Mouse (Mus musculus) layer of hippocampus, postnatal 10 days (tissue): ENCODE measurements around the gene H2-Q2. TPM values are rescaled to one million over a fixed set of nuclear protein-coding genes. Genes with fewer than 3 reads are reported as not detected.
"Not testable (repeated sequence)": the region's sequence is repeated elsewhere in the genome, so short reads cannot be mapped to it uniquely, and the experiment has no call there.

ENCODE experiments used
- DNase-seq, 2 experiments: peaks; one replicate each; pipeline ENCODE4 v3.0.0; 2021; ENCODE audit warnings: low spot score in 2 of 2
- long read RNA-seq: library from polyadenylated mRNA; stranded (forward); transcript quantifications from one replicate; pipeline ENCODE4 v2.0.0, GENCODE M21; 2023
- total RNA-seq, 2 experiments: library from RNA; stranded (reverse); gene quantifications; 2 replicates each; pipeline ENCODE4 v1.2.3; 2021

The H2-Q2 gene
- total RNA-seq: 1 to 10 TPM; 2.0 to 2.1 TPM
- long read RNA-seq: 0 reads

DNA sequence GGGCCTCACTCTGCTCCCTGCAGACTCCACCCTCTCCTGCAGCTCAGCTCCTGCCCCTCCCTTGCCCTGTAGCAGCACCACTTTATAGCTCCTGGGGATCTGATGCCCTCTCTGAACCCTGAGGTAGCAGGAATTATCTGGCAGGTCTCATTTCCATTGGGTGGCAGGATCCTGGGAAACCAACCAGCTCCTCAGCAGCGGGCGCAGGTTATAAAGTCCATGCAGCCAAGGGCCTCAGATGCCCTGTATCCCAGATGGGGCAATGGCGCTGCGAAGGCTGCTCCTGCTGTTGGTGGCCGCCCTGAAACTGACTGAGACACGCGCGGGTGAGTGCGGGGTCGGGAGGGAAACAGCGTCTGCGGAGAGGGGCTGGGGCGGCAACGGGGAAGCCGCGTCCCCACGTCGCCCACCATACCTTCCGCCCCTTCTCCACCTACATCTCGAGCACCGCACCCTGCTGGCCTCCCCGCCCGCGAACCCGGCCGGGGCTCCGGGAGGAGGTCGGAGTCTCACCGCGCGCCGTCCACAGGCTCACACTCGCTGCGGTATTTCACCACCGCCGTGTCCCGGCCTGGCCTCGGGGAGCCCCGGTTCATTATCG, at the start of gene H2-Q2:
H2-Q2 (plus strand) TSS at position 172 of the 601 bp plus-strand sequence.
- DNase-seq: no peak

DNA sequence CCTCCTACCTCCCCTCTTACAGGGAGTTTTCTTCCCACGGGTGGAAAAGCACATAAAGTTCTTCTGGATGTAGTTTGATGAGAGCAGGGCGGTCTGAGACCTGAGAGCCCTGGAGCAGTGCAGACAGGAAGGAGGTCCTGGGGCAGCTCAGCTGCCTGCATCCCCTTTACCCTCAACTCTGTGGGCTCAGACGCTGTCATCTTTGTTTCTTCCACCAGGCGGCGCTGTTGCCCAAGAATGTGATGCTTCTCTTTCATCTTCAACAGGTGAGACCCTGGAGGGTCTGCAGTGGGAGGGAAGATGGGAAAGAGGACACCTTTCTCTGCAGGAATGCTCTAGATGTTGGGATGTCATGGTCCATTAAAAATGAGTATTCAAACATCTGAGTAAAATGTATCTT, 46.2 kb upstream of the H2-Q2 start:
- peak; percentile 67 for DNase-seq

DNA sequence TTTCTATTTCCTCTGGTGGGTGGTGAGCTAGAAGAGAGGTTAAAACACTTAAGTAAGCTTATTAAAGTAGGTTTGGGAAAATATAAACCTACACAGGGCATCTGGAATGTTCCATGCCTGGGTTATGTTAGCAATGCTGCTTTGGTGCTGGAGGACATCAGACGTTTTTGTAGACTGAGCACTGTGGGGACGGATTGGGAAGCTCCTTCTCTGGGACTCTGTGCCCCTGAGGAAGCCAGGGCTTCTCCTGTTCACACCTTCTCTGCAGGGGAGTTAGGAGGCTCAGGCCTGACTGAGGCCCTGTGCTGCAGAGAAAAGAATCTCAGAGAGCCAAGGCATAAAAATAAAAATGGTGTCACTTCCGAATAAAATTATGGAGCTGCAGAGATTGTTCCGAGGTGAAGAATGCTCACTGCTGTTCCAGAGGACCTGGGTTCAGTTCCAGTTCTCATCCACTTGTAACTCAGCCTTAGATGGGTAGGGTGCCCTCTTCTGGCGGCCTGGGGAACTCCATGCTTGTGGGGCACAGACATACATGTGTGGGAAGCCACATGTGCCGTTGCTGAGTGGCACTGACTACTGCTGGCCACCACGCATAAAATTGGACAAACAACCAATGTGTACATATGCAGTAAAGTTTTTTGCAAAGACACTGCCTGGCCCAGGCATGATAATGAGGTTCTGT, 41.6 kb upstream of the H2-Q2 start:
- DNase-seq: not testable (repeated sequence)

DNA sequence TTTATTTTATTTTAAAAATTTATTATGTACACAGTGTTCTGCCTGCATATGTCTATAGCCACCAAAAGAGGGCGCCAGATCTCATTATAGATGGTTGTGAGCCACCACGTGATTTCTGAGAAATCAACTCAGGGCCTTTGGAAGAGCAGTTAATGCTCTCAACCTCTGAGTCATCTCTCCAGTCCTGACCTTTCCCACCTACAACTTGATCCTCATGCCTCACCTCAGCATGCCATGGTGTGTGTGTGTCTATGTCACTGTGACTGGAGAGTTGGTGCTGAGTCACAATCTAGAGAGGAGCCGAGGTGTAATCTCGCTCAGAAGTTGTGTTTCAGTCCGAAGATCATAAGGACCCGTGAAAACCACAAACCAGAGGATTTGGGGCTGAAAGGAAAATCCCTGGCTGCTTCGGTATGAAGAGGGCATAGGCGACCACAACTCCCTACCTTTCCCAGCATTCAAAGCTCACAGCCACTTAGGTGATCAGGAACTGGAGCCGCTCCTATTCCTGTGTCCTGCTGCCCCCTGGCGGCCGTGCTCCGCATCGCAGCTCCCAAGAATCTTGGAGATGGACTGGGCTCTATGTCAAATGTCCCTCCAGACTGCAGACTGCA, 40.3 kb upstream of the H2-Q2 start:
- peak; percentile 94 to 96 for DNase-seq

DNA sequence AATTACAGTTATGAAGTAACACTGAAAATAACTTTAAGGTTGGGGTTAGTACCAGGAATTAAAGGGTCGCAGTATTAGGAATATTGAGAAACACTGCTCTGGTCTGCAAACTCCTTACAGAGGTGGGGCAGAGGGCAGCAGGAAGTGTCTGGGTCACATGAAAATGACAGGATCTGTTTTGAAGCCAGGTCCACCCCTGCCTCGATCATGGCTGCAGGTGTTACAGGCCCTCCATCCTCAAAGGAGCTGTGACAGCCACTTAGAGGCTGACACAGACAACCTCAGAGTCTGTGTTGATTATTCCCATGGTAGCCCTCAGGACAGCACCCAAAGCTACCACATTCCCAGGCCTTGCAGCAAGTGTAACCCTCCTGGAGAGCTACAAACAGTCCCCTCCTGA, 38.8 kb upstream of the H2-Q2 start:
- no peak for DNase-seq

DNA sequence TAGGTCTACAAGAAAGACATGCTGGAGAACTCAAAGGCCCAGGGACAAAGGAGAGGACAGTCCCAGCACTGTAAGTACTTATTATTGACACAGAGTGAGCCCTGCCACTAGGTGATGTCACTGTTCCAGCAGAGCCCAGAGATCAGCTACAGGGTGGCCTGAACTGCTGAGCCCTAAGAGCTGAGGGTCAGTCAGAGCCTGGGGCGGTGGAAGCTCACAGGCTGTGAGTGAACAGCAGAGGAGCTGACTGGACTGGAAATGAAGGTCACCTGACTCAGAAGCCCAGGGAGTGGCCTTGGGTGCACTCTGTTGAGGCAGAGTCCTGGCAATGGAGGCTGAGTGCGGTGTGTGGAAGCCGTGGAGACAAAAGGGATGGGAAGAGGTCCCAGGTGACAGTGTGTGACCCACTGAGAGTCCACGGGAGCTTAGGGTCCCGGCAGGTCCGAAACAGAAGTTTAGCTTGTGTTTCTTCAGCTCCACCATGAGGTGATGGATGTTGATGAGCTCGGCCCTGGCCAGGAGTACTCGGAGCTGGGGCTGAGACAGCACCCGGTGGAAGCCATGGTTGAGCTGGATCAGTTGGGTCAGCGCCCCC, 38.2 kb upstream of the H2-Q2 start:
- no peak for DNase-seq

DNA sequence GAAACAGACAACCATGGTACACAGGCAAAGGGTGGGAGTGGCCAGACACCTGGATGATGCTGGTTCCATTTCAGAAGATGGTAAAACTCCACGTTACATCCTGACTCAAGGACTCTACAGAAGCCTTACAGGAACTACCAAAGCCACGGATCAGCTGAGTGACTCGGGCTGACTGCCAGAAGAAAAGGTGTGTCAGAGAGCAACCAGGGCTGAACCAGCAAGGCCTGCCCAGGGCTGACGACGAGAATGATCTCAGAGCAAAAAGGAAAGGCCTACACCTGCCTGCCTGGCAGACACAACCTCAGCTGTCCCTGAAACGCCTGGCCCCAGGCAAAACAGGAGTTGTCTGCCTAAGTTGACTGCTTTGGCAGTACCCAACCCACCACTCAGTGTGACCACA, 37.6 kb upstream of the H2-Q2 start:
- DNase-seq: no peak

DNA sequence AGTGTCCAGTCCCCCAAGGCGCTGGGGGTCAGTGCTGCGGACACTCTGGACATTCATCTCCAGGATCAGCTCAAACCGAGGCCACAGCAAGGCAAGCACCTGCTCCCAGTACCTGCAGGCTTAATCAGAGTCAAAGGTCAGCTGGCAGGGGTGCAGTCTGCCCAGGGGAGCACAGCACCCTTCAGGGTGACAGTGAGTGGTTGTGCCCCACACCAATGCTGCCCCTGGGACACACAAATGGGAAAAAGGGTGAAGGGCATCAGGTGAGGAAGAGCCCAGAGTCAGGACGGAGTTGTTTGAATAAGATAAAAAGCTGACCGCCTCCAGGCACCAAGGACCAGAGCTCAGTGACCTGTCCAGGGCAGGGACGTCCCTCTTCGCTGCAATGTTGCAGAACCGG, 37.1 kb upstream of the H2-Q2 start:
- DNase-seq: not testable (repeated sequence)

DNA sequence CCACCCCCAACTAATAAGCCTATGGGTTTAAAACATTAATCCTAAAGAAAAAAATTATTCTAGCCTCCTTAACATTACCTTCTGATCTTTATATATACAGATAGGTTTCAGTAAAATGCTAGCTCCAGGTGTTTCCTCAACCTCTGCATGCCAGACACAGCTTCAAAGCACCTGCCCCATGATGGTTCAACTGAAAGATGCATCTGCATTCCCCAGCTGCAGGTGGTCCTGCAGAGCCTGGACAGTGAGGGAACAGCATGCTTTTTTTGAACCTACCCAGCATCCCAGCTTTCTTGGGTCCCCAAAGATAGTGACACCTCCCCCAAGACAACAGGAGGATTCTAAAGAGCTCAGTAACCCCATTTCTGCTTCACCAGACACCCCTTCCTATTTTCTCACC, 23.4 kb upstream of the H2-Q2 start:
- DNase-seq: no peak

DNA sequence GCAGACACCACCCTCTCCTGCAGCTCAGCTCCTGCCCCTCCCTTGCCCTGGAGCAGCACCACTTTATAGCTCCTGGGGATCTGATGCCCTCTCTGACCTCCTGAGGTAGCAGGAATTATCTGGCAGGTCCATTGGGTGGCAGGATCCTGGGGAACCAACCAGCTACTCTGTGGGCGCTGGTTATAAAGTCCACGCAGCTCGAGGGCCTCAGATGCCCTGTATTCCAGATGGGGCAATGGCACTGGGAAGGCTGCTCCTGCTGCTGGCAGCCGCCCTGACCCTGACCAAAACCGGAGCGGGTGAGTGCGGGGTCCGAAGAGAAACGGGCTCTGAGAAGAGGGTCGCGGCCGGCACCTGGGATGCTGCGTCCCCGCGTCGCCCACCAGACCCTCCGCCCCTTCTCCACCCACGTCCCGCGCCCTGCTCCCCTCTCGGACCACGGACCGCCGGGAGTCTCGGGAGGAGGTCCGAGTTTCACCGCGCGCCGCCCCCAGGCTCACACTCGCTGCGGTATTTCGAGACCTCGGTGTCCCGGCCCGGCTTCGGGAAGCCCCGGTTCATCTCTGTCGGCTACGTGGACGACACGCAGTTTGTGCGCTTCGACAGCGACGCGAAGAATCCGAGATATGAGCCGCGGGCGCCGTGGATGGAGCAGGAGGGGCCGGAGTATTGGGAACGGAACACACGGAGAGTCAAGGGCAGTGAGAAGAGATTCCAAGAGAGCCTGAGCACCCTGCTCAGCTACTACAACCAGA, 21.5 kb upstream of the H2-Q2 start, which contains the start of gene H2-Q1:
H2-Q1 (plus strand) TSS at position 79 of the 755 bp plus-strand sequence.
- no peak for DNase-seq

DNA sequence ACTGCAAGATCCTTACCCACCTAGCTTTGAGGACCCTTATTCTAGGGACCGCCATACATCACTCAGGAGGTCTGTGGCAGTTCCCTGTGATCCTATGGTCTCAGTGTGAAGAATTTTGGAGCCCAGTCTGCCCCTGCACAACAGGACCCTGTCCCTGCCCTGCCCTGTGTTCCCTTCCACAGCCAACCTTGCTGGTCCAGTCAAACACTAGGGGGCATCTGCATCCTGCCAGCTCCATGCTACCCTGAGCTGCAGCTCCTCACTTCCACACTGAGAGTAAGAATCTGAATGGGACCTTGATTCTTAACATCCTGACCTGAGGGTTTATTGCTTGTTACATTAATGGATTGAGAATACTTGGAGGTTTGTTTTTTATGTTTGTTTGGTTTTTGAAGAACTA, 16.9 kb upstream of the H2-Q2 start:
- DNase-seq: not testable (repeated sequence)

DNA sequence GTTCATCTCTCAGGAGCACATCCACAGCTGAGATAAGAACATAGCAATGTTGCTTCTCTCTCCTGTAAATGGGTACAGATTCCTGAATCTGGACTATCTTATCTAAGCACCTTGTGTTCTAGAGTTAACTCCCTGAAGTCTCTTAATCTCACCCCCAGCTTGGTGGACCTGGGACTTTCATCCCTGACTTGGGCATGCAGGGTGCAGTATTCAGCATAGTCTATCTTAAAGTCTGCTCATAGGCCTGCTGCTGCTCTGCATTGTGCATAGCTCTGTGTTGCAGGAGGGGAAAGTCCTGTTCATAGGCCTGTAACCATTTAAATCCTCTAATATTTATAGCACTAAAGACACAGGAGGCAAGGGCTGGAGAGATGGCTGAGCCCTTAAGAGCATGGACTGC, 16.0 kb upstream of the H2-Q2 start:
- not testable (repeated sequence) for DNase-seq

DNA sequence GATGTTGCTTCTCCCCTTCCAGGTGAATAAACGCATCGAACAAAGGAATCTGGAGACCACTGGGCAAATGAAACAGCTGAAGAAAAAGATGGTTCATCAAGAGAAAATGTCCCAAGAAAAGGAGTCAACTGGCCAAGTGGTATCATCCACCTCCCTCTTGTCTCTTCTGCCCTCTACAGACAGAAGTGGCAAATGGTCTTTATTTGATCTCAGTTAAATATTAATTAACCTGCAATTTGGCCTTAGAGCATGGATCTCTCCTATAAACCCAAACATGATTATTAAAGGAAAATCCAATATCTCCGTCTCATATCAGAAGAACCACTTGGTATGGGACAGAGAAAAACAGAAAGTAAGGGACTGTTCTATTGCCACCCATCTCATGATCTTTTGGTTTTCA, 12.3 kb upstream of the H2-Q2 start:
- not testable (repeated sequence) for DNase-seq

DNA sequence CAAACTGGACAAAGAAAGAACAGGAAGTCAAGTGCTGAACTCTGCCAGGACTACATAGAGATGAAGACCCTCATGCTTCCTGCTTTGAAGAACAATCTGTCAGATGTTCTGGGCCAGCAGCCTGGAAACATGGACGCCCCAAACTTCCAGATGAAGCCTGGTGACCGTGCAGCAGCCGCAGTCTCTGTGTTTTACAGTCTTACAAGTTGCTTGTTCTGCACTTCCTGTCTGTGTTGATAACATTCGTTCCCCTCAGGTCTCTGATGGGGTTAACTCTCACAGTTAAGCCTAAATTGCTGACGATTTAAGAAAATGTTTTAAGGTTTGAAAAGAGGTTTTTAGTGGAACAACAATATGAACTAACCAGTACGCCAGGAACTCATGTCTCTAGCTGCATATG, 10.5 kb upstream of the H2-Q2 start:
- DNase-seq: not testable (repeated sequence)

DNA sequence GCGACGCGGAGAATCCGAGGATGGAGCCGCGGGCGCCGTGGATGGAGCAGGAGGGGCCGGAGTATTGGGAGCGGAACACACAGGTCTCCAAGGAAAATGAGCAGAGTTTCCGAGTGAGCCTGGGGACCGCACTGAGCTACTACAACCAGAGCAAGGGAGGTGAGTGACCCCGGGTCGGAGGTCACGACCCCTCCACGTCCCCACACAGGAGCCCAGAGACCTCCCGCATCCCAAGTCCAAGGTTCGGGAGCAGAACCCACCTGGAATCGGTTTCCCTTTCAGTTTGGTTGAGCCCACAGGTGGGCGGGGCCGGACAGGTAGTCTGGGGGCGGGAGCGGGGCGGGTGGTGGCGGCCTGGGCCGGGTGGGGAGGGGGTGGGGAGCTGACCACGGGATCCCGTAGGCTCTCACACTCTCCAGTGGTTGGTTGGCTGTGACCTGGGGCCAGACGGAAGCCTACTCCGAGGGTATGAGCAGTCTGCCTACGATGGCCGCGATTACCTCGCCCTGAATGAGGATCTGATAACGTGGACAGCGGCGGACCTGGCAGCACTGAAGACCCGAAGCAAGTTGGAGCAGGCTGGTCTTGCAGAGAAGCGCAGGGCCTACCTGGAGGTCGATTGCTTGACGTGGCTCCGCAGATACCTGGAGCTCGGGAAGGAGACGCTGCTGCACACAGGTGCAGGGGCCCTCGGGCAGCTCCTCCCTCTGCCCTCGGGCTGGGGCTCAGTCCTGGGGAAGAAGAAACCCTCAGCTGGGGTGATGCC, 852 bp downstream of the H2-Q2 start:
- DNase-seq: no peak

DNA sequence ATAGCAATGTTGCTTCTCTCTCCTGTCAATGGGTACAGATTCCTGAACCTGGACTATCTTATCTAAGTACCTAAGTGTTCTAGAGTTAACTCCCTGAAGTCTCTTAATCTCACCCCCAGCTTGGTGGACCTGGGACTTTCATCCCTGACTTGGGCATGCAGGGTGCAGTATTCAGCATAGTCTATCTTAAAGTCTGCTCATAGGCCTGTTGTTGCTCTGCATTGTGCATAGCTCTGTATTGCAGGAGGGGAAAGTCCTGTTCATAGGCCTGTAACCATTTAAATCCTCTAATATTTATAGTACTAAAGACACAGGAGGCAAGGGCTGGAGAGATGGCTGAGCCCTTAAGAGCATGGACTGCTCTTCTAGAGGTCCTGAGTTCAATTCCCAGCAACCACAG, 5.6 kb downstream of the H2-Q2 start:
- DNase-seq: not testable (repeated sequence)

DNA sequence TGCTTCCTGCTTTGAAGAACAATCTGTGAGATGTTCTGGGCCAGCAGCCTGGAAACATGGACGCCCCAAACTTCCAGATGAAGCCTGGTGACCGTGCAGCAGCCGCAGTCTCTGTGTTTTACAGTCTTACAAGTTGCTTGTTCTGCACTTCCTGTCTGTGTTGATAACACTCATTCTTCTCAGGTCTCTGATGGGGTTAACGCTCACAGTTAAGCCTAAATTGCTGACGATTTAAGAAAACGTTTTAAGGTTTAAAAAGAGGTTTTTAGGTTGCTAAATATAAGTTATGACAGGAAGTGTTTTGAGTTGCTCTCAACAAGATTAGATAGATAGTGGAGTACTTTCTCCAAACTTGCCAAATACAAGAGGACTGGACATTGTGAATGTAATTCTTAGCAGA, 11.2 kb downstream of the H2-Q2 start:
- DNase-seq: not testable (repeated sequence)

DNA sequence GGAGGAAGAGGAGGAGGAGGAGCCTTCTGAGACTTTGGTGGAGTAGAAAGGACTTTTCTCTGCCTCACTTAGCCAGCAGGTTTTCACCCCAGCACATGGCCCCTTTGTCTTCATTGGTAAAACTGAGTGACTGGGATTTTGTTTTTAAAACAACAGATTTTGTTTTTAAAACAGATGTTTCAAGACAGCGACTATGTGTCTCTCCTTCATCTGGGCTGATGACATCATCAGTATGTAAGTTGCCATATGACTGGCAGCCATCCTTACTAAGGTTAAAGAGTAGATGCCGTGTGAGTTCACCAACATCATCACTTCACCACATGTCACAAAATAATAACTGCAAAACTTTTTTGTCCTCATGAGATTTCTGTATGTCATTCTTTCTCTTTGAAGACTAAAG, 12.0 kb downstream of the H2-Q2 start:
- no peak for DNase-seq

DNA sequence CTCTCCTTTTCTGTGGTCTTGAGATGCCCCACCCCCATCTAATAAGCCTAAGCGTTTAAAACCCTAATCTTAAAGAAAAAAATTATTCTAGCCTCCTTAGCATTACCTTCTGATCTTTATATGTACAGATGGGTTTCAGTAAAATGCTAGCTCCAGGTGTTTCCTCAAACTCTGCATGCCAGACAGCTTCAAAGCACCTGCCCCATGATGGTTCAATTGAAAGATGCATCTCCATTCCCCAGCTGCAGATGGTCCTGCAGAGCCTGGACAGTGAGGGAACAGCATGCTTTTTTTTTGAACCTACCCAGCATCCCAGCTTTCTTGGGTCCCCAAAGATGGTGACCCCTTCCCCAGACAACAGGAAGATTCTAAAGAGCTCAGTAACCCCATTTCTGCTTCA, 15.0 kb downstream of the H2-Q2 start:
- no peak for DNase-seq

DNA sequence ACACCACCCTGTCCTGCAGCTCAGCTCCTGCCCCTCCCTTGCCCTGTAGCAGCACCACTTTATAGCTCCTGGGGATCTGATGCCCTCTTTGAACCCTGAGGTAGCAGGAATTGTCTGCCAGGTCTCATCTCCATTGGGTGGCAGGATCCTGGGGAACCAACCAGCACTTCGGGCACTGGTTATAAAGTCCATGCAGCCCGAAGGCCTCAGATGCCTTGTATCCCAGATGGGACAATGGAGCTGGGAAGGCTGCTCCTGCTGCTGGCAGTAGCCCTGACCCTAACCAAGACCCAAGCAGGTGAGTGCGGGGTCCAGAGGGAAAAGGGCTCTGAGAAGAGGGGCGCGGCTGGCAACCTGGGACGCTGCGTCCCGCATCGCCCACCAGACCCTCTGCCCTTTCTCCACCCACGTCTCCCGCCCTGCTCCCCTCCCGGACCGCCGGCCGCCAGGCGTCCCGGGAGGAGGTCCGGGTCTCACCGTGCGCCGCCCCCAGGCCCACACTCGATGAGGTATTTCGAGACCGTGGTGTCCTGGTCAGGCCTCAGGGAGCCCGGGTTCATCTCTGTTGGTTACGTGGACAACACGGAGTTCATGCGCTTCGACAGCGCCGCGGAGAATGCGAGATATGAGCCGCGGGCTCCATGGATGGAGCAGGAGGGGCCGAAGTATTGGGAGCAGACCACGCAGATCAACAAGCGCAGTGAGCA, 16.9 kb downstream of the H2-Q2 start:
- DNase-seq: no peak
